Mouse (Mus musculus): ENCODE data around the gene Ppm1m. TPM values are rescaled to one million over a fixed set of nuclear protein-coding genes. Genes with fewer than 3 reads are reported as not detected.
A peak's percentile ranks its signal among the peaks of the same experiment; 100 is the strongest.

Gene Ppm1m
- total RNA-seq, 2 experiments from 2014 or later, result 119 to 129 TPM

DNA sequence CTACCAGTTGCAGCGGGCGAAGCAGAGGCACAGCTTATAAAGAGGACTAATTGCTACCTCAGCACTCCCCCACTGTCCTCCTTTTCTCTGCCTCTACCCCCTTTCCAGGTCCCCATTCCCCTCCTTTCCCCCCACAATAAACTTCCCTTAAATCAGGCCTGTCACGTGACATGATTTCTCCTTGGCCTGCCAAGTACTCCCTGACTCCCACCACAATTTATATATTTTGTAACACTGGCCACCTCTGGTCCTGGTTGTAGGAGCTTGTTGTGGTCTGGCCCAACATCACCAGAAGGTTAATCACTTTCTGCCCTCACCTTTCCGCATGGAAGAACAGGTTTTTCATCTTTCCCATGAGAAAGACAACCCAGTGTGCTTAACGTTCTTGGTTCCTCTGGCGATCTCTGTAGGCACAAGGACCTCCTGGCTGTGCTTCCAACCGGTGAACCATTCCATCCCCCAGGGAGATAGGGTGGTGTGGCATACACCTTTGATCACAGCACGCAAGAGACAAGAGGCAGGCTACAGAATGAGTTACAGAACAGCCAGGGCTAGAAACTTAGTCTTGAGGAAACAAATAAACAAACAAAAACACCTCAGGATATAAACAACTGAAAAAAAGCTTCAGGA is 21.5 kb upstream of the Ppm1m start:
- DNase-seq, result no peak

DNA sequence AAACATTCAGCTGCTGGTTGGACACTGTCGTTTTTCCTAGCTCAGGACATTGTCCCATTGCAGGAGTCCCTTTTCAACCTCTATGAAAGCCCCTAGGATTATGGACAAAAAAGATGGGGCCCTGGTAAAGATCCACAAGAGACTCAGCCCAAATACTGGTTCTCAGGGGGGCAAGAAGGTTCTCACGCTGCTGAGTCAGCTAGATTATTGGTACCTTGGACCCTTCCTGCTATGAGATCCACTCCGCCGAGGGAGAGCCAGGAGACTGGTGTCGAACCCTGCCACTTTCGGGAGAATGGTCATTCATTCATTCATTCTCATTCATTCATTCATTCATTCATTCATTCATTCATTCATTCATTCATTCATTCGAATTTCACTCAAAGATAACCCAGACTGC is 17.4 kb upstream of the Ppm1m start:
- no peak for DNase-seq

DNA sequence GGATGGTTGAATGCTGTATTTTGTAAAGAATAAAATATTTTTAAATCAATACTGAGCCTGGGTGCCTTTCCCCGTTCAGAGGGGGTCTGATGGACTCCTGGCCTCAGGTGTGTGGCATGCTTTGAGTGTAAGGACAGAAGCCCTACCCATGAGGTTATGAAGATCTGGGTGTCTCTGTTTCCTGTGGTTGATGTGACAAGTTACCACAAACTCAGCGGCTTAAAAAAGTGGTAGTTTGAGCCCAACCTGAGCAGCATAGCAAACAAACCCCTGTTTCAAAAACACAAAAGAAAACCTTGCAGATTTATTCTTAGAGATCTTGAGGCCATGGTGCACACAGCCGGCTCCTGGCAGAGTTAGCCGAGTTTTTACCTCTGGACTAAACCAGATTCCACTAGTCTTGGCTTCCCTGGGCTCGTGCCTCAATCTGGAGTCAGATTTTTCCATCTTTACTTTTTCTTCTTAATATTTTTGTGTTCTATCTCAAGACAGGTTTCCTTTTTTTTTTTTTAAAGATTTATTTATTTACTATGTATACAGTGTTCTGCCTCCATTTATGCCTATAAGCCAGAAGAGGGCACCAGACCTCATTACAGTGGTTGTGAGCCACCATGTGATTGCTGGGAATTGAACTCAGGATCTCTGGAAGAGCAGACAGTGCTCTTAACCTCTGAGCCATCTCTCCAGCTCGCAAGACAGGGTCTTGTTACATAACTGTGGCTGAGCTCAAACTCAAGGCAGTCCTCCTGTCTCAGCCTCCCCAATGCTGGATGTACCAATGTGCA is 16.0 kb upstream of the Ppm1m start:
- DNase-seq, result no peak

DNA sequence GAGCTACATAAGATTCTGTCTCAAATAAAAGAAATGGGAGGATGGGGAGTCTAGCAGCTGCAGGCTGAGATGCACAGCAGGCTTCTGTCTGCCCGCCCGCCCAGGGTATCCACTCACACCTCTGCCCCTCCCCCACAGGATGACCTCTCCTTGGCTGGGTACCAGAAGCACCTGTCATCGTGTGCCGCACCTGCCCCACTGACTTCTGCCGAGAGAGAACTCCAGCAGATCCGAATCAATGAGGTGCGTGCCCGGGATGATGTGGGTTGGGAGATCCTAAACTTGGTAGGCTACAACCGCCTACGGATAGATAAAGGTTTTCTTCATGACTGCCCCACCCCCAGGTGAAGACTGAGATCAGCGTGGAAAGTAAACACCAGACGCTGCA is 13.0 kb upstream of the Ppm1m start:
- DNase-seq, result no peak

DNA sequence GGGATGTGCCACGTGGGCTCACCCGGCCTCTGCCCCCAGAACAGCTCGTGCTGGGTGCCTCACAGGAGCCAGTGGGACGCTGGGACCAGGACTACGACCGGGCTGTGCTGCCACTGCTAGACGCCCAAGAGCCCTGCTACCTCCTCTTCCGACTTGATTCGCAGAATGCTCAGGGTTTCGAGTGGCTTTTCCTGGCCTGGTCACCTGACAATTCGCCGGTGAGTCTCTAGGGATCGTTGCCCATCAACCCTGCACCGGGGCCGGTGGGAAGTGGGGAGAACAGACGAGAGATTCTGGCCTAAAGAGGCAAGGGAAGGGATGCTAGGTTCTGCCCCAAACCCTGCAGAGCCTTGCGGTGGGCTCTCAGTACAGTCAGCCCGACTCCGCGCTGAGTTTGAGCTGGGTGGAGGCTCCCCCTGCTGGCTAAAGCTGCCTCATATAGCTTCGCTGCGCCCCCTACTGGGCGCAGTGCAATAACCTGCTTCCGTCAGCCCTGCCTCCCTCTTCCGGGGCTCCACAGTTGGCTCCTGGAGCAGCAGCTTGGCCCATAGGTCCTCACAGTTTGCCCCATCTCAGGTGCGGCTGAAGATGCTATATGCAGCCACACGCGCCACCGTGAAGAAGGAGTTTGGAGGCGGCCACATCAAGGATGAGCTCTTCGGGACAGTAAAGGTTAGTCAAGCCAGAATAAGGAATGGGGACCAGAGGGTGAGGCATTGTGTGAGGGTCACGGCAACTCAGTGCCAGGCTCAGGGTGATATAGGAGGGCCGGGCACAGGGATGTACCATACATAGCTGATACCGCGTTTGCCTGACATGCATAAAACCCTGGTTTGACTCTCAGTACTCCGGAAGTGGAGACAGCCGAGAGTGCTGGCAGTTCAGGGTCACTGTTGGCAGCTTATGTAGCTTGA is 12.4 kb upstream of the Ppm1m start:
- DNase-seq, result peak; percentile 94

DNA sequence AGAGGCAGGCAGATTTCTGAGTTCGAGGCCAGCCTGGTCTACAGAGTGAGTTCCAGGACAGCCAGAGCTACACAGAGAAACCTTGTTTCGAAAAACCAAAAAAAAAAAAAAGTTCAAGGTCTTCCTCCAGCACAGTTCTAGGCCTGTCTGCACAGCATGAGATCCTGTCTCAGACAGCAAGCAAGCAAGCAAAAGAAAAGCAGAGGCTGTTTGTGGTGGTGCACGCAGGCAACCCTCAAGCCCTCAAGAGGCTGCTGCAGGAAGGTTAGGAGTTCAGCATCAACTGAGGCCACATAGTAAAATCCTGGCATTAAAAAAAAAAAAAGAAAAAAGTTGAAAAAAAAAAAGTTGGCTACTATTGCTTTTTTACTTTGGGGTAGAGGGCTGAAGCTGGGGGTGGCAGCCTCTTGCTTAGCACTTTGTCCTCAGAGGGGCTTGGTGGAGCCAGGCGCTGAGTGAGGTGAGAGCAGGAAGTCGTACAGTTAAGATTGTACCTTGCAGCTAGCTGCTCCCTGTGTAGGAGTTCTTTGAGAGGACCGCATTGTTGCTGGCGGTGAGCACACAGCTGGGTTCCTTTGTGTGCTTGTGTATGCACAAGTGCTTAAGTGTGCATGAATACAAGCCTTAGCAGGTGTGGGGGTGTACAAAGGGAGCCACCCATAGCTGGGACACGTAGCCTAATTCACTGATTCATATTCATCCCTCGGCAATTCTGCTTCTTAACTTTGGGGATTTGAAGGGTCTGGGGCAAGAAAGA is 11.5 kb upstream of the Ppm1m start:
- no peak for DNase-seq

DNA sequence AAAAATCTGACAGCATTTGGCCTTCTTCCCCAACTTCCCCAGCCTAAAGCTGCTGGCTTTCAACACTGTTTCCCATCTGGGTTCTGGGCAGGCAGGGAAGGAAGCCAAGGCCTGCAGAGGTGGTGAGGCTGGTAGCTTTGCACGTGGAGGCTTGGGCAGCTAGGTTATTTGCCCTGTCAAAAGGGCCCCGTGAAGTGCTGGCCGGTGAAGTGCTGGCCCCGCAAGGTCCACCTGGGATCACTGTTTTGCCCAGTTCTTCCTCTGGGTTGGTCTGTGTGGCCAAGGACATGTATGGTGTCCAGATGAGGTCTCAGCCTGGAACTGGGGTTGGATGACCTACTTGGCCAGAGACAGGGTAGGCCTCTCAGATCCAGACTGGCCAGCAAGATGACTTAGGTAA is 10.4 kb upstream of the Ppm1m start:
- peak; percentile 64 for DNase-seq

DNA sequence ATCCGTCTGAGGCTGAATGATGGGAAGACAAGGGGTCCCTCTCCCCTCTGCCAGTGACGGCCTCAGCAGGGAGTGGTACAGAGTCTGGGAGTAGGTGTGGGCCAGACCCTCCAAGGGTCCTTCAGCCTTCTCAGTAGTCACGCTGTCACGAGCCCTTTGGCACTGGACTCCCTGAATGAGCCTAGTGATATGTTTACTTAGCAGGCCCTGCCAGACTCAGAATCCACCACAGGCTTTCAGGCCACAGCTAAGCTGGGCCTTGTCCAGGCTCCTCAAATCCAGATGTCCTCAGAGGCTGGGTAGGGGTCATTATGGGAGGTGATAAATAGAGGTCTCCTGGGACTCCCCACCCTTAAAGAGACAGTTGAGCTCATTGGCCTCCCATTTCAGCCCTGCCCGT is 8.6 kb upstream of the Ppm1m start:
- no peak for DNase-seq

DNA sequence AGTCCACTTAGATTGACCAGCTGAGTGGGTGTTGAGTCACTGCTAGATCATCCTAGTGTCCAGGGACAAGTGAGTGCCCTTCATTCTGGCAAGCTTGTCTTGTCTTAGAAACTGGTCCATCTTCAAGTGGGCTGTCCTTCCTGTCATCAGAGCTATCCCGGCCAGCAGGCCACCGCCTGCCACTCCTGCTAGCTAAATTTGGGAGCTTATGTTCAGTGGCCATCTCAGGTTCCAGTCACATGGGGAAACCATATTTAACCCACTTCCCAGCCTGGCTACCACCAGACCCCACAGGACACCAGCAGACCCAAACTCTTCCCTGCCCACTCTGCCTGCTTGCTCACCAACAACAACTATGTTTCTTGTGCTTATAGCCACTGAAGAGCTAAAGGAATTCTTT is 7.0 kb upstream of the Ppm1m start:
- peak; percentile 41 for DNase-seq

DNA sequence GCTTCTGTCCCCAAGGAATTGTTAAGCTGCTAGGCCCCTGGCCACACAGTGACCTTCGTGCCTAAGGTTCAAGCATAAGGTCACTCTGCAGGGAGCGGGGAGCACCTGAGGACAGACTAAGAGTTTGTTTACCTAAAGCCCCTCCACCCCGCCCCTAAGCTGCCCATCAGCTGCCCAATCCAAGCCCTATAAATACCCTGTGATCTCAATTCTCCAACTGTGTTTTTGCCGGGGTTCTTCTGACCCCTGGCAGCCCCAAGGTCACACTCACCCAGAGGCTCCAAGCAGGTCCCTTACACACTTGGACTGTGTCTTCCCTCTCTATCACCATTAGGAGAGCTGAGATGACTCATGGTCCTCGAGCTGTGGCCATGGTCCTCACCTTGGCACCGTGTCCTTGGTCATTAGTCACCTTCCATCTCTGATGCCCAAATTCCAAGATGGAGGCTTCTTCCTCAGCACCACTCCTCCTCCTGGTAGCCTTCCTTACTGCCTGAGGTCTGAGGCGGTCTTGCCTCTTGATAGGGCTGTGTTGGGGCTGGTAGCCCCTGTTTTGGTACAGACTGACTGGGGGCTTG is 6.3 kb upstream of the Ppm1m start:
- DNase-seq, result peak; percentile 63

DNA sequence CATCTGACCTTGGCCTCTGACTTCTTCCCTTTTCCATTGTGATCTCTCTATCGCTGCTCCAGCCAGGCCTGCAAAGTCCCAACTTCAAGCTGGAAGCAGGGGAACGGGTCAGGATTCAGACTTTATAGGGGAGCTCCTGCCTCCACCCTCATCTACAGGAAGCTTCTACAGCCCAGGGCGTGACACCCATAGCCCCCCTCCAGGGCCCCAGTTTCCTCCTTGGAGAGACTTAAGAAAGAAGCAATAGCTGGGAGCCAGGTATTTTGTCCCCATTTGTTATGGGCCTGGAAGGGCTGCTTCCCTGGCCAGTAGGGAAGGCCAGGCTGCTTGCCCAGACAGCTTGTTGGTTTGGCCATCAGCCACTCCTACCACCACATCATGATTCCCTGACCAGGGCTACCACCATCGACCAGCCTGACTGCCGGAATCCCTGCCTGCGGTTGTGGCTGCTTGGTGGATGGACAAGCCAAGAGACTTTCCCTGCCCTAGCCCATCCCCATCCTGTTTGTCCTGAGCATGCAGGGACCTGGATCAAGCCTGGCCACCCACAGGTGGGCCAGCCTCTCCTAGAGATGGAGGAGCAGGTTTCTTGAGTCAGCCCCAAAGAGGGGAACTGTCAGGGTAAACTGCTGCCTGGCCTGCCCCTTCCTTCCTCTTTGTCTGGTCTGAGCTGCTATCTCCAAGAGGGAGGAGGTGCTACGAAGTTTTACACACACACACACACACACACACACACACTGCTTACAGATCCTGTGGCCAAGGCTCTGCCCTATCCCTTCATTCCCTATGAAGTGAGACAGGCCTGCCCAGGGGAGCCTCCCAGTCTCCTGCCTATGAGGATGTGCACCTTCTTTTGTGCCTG is 4.7 kb upstream of the Ppm1m start:
- DNase-seq, result peak; percentile 38

DNA sequence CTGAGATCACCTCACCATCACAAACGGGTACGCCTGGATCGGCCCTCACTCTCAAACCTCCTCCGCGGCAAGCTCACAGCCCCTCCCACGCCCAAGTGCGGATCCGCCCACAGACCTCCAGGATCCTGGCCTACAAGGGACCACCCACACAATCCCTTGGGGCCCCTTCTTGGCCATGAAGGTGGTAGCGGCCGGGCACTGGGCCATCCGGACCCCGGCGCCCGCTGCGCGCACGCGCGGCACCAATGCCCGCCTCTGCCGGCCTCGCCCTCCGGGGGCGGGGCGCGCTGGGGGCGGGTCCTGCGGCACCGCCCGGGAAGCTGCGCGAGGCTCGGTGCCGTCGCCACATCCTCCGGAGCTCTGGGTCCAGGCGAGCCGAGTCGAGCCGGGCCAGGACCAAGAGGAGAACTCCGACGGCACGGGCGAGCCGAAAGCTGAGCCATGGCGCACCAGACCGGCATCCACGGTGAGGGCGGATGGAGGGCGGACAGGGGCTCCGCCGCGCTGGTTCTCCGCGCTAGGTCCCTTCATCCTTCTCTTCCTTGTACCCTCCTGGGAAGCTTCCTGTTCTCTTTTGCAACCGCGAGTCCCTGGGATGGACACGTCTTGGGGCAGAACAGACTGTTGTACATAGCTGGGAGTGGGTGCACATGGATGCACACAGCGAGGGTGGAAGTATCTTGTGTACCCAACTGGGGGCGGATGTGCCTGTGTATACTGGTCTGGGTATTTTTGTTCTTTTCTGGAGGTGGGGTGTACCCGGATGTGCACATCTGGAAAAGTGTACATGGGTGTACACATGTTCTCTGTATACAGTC is 3.5 kb upstream of the Ppm1m start, which contains the start of gene Twf2:
TSS of gene Twf2 (plus strand) at position 290 of the 818 bp plus-strand sequence.
- peak; percentile 95 for DNase-seq

DNA sequence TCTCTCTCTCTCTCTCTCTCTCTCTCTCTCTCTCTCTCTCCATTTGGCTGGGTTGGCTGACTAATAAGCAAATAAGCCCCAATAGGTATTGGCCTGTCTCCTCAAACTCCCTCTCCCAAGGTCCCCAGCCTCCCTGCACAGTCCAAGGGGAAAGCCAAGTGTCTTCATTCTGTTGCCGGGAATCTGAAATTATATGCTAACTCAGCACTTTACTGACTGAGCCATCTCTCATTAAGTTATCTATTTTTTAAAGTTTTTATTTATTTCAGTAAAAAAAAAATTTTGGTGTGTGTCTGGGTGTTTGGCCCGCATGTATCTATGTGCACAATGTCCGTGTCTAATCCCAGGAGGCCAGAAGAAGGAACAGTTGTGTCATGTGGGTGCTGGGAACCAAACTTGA is 2.3 kb upstream of the Ppm1m start:
- peak; percentile 2 for DNase-seq

DNA sequence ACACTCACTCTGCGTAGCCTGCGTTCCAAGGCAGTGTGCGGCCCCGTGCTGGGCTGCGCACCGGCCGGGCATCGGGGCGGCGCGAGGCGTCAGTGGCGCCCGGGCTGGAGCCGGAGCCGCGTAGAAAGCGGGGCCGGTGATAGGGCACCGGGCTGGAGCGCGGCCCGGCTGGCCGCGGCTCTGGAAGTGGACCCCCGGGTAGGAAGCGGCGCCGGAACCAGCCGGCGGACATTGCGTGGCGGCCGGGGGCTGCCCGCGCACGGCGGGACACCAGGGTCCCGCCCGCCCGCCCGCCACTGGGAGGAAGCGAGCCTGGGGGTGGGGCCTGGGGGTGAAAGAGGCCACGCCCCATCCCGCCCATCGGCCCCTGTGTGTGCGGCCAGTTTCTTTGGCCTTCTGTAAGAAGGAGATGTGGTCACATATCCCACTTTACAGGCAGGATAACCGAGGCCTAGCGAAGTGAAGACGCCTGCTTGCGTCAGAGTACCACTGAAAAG is 536 bp downstream of the Ppm1m start:
- peak; percentile 91 for DNase-seq

DNA sequence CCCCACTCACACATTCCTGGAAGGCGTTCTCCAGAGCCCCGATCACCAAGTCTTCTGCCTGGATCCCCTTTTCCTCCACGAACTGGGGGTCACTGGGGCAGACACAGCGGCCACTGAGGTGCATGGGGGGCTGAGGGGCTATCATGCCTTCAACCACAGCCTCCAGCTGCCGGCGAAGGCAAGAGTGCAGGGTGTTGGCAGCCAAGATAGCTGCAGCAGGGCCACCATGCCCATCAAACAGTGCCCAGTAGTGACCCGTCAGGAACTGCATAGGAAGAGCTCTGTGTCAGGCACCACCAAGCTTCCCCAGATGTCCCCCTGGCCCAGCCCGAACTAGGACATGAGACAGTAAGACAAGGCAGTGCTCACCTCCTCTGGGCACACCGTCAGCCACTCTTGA is 1.8 kb downstream of the Ppm1m start:
- no peak for DNase-seq

DNA sequence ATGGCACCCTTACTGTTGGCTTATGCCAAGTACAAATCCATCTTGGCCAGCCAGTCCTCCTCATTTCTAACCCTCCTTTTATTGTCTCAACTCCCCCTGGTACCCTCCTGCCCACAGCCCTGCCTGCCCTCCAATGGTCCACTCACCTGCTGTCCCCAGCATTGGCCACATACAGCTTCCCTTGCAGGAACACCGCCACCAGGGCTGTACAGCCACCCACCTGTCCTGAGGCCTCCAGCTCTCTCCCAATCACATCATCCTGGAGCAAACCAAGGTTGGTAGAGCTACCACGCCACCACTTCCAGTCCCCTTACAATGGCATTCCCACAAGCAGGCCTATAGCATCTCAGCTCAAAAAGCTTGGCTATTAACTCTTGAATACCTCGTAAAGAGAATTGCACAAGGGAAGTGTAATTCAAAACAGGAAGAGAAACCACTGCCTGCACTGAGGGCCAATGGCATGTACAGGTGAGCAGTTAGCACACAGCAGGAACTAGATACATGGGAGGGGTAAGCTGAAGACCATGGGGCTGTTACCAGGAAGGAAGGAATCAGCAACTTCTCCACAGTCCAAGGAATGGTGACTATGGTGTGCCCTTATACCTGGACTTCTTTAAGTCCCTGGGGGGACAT is 2.3 kb downstream of the Ppm1m start:
- no peak for DNase-seq

DNA sequence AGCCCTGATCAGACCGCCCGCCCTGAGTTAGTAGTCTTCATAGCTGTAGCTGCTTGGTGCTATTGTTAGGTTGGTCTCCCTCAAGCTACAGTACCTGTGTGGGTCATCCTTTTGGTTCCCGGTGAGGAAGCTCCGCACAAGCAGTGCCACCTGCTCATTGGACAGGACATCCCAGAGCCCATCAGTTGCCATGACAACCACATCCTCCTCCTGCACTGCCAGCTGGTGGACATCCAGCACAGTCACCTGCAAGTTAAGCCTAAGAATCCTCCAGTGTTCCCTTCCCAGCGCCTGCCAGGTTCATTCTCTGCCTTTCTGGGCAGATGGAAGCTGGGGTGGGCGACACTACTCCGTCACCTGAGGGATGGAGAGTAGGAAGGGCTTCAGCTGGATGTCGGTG is 3.9 kb downstream of the Ppm1m start:
- no peak for DNase-seq

DNA sequence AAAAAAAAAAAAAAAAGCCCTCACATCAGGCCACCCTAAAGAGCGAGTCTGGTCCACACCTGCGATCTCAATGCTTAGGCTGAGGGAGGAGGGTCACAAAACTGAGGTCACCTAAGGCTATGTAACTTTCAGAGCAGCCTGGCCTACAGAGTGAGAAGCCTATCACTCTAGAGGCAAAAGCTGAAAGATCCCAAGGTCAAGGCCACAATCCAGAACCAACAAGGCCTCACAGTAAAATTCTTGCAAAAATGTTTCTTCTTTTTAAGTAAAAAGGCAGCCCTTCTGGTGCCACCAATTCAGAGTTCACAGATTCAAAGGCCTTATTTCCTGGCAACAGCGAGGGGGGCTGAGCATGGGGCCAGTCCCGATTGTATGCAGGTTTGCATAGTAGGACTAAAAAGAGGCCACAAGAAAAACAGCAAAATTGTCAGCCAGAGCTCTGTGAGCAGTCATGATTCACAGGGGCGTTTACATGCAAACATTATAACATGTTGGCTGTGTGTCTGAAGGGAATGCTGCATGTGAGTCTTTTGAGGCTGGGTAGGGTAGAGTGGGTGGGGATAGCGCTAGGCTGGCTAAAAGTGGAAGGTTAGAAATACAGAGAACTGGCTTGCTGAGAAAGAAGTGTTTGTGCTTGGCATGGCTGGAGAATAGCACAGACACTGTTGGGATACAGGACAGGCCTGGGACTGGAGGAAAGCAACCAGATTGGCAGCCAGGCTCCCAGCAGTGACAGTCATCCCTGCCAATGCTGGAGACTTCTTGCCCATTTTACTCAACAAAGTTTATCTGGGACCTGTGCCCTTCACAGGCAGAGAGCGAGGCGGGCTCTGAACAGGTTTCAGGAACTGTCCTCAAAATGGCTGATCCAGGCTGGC is 5.4 kb downstream of the Ppm1m start:
- peak; percentile 55 for DNase-seq

Data from adrenal gland, postnatal 10 days (tissue).